Mouse (Mus musculus): ENCODE data around the gene Zfp341. TPM values are rescaled to one million over a fixed set of nuclear protein-coding genes. Genes with fewer than 3 reads are reported as not detected.

The Zfp341 gene
- polyA plus RNA-seq, 1 experiment from 2014 or later = 1.5 TPM

DNA sequence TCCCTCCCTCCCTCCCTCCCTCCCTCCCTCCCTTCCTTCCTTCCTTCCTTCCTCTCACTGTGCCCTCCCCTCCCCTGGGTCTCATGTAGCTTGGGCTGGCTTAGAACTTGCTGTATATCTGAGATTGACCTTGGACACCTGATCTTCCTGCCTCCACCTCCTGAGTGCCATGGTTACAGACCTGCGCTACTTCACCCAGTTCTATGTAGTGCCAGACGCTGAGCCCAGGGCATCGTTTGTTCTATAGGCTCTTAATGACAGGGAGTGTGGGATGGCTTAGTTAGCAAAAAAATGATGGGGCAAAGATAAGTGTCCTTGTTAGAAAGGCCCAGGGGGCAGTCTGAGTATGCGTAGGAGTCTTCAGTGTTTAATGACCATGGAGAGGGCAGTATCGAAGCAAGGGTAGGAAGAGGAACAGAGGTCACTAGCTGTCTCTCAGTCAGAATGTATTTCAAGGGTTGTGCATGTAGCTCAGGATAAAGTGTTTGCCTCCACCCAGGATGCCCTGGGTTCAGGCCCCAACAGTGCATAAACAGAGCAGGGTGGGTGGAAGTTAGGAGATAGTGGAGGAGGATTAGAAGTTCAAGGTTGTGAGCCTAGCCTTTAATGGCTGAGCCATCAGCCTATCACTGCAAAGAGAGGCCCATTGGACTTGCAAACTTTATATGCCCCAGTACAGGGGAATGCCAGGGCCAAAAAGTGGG, 20.1 kb downstream of the Zfp341 start:
- no peak overlapping the region for H3K27ac ChIP-seq (ENCODE audit: low read depth, low read length)
- peaks cover 3% of the 10 kb centered on the region for H3K36me3 ChIP-seq (ENCODE audit: control insufficient read depth, insufficient read depth, low read length)
- ATAC-seq (replicated peaks; ENCODE audit: low FRiP score) = no peak
- no peaks in the 10 kb centered on the region for H3K27me3 ChIP-seq (ENCODE audit: control insufficient read depth, insufficient read depth, low read length)
- no peak overlapping the region for H3K4me3 ChIP-seq (ENCODE audit: low read depth, low read length)
- no peak overlapping the region for H3K9ac ChIP-seq (ENCODE audit: low read length)
- H3K4me1 ChIP-seq (replicated peaks; ENCODE audit: control insufficient read depth, insufficient read depth, low read length) = no peaks in the 10 kb centered on the region
- no peak for DNase-seq (ENCODE audit: low spot score)
- H3K9me3 ChIP-seq (ENCODE audit: control insufficient read depth, low read length) = peaks cover 1% of the 10 kb centered on the region; the same call in 1 of the 2 replicates
- no peak overlapping the region for H3K4me2 ChIP-seq (ENCODE audit: low read depth, low read length, severe bottlenecking)
- 92% methylated on average over 5 of the region's 5 CpGs for WGBS

DNA sequence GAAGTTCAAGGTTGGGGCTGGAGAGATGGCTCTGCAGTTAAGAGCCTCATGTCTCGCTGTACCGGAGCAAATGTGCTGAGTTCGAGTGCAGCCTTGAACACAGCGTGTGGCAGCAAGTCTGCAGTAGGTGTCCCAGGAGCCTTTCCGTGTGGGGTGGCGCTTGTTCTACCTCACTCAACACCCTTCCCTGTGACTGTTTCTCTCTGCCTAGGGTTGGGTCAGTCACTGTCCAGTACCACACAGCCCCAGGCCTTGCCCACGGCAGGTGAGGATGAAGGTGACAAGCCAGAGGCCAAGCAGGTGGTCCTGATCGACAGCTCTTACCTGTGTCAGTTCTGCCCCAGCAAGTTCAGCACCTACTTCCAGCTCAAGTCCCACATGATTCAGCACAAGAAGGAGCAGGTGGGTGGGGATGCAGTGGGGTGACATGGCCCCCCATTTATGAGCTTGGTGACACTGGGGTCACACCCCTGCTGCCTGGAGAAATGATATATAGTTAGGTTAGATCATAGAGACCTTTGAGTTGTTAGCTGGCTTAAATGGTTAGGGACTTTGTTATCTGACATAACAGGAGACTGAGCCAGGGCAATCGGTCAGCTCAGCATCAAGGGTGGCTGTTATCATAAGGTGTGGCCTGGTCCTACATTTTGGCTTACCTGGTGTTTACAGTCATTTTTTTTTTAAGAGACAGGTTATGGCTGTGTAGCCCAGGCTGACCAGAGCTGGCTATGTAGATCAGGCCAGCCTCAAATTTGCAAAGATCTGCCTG, 21.0 kb downstream of the Zfp341 start:
- Histone ChIP-seq H3K9me3 (ENCODE audit: control insufficient read depth, low read length) (peaks cover 4% of the 10 kb centered on the region; the same call in 1 of the 2 replicates), H3K27me3 (ENCODE audit: control insufficient read depth, insufficient read depth, low read length) (no peaks in the 10 kb centered on the region), H3K4me1 (replicated peaks; ENCODE audit: control insufficient read depth, insufficient read depth, low read length) (no peaks in the 10 kb centered on the region), H3K4me3 (ENCODE audit: low read depth, low read length) (no peak overlapping the region), H3K27ac (ENCODE audit: low read depth, low read length) (no peak overlapping the region), H3K36me3 (ENCODE audit: control insufficient read depth, insufficient read depth, low read length) (peaks cover 7% of the 10 kb centered on the region), H3K4me2 (ENCODE audit: low read depth, low read length, severe bottlenecking) (no peak overlapping the region), H3K9ac (ENCODE audit: low read length) (no peak overlapping the region)
- DNase-seq (ENCODE audit: low spot score) (no peak), ATAC-seq (replicated peaks; ENCODE audit: low FRiP score) (no peak)
- 93% methylated on average over 9 of the region's 9 CpGs for WGBS

DNA sequence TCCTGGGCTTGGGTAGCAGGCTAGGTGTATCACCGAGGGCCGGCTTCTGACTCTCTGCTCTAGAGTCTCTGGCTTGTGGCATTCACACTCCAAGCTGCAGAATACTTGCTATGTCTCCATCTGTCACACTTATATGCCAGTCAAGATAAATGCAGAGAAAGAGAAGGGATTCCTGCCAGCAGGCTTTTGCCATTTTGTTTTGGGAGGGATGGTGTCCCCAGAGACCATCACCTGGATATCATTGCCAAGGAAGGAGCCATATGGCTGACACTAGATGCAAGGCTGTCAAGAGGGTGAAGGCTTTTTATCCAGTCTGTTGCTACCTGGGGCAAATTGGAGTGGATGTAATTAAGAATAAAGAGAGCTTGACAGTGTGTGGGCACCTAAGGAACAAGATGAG, 22.7 kb downstream of the Zfp341 start:
- Histone ChIP-seq H3K4me3 (ENCODE audit: low read depth, low read length) (no peak overlapping the region), H3K36me3 (ENCODE audit: control insufficient read depth, insufficient read depth, low read length) (peaks cover 7% of the 10 kb centered on the region), H3K27me3 (ENCODE audit: control insufficient read depth, insufficient read depth, low read length) (no peaks in the 10 kb centered on the region), H3K9me3 (ENCODE audit: control insufficient read depth, low read length) (peaks cover 4% of the 10 kb centered on the region; the same call in 1 of the 2 replicates), H3K9ac (ENCODE audit: low read length) (no peak overlapping the region), H3K27ac (ENCODE audit: low read depth, low read length) (no peak overlapping the region), H3K4me2 (ENCODE audit: low read depth, low read length, severe bottlenecking) (no peak overlapping the region), H3K4me1 (replicated peaks; ENCODE audit: control insufficient read depth, insufficient read depth, low read length) (no peaks in the 10 kb centered on the region)
- DNase-seq (ENCODE audit: low spot score) (no peak), ATAC-seq (replicated peaks; ENCODE audit: low FRiP score) (no peak)
- WGBS = 89% methylated on average over 2 of the region's 2 CpGs

DNA sequence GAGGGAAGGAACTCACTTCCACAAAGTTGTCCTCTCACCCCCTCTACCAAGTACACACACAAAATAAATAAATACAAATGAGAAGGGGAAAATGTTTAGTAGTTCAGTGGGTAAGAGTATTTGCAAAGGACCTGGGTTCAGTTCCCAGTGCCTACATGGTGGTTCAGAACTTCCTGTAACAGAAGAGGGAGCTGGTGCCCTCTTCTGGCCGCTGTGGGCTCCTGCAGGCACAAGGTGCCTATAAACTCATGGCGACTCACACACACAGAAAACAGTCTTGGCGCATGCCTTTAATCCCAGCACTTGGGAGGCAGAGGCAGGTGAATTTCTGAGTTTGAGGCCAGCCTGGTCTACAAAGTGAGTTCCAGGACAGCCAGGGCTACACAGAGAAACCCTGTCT, 25.4 kb downstream of the Zfp341 start:
- H3K9me3 ChIP-seq (ENCODE audit: control insufficient read depth, low read length) = peaks cover 4% of the 10 kb centered on the region; the same call in 1 of the 2 replicates
- H3K36me3 ChIP-seq (ENCODE audit: control insufficient read depth, insufficient read depth, low read length) = peaks cover 7% of the 10 kb centered on the region
- no peak overlapping the region for H3K4me2 ChIP-seq (ENCODE audit: low read depth, low read length, severe bottlenecking)
- no peak overlapping the region for H3K27ac ChIP-seq (ENCODE audit: low read depth, low read length)
- WGBS = 94% methylated on average over 3 of the region's 3 CpGs
- ATAC-seq (replicated peaks; ENCODE audit: low FRiP score) (no peak), DNase-seq (ENCODE audit: low spot score) (no peak)
- no peak overlapping the region for H3K9ac ChIP-seq (ENCODE audit: low read length)
- no peaks in the 10 kb centered on the region for H3K27me3 ChIP-seq (ENCODE audit: control insufficient read depth, insufficient read depth, low read length)
- no peaks in the 10 kb centered on the region for H3K4me1 ChIP-seq (replicated peaks; ENCODE audit: control insufficient read depth, insufficient read depth, low read length)
- no peak overlapping the region for H3K4me3 ChIP-seq (ENCODE audit: low read depth, low read length)

DNA sequence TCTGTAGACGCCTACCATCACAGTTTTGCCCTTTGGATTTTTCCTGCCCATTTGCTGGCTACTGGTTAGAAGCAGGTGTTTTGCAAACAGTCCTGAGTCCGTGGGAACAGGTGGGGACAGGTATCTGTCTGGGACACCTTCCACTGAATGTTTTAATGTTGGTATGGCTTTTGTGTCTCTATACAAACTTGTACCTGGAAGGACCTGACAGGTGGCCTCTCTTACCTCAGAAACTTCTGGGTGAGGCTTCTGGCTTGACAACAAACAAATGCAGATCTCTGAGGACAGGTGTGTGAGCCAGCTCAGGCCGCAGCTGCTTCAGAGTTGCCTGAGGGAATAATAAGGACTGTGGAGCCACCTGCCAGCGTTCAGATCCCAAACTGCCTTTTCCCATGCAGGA, 26.0 kb downstream of the Zfp341 start:
- ATAC-seq (replicated peaks; ENCODE audit: low FRiP score) (no peak), DNase-seq (ENCODE audit: low spot score) (no peak)
- no peaks in the 10 kb centered on the region for H3K4me1 ChIP-seq (replicated peaks; ENCODE audit: control insufficient read depth, insufficient read depth, low read length)
- H3K9me3 ChIP-seq (ENCODE audit: control insufficient read depth, low read length) = peaks cover 4% of the 10 kb centered on the region; the same call in 1 of the 2 replicates
- no peak overlapping the region for H3K4me3 ChIP-seq (ENCODE audit: low read depth, low read length)
- no peak overlapping the region for H3K9ac ChIP-seq (ENCODE audit: low read length)
- H3K36me3 ChIP-seq (ENCODE audit: control insufficient read depth, insufficient read depth, low read length) = peaks cover 7% of the 10 kb centered on the region
- H3K27ac ChIP-seq (ENCODE audit: low read depth, low read length) = no peak overlapping the region
- no peaks in the 10 kb centered on the region for H3K27me3 ChIP-seq (ENCODE audit: control insufficient read depth, insufficient read depth, low read length)
- no peak overlapping the region for H3K4me2 ChIP-seq (ENCODE audit: low read depth, low read length, severe bottlenecking)
- 96% methylated on average over 4 of the region's 4 CpGs for WGBS

DNA sequence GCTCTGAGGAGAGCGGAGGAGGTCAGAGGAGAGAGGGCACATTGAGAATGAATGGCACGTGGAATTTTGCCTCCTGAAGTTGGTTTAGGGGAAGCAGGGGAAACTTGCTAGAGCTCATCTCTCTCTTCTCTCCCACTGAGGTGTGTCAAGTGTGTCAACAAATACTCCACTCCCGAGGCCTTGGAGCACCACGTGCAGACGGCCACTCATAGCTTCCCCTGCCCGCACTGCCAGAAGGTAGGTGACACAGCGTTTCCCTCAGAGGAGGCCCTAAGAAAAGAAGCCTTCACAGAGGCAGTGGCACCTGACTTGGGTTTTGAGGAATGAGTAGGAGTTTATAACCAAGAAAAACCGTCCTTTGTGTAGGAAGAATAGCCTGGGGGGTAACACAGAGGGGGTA, 28.1 kb downstream of the Zfp341 start:
- no peak overlapping the region for H3K9ac ChIP-seq (ENCODE audit: low read length)
- no peak overlapping the region for H3K4me2 ChIP-seq (ENCODE audit: low read depth, low read length, severe bottlenecking)
- H3K4me1 ChIP-seq (replicated peaks; ENCODE audit: control insufficient read depth, insufficient read depth, low read length) = no peaks in the 10 kb centered on the region
- H3K9me3 ChIP-seq (ENCODE audit: control insufficient read depth, low read length) = peaks cover 4% of the 10 kb centered on the region; the same call in 1 of the 2 replicates
- H3K36me3 ChIP-seq (ENCODE audit: control insufficient read depth, insufficient read depth, low read length) = peaks cover 7% of the 10 kb centered on the region
- 88% methylated on average over 8 of the region's 8 CpGs for WGBS
- DNase-seq (ENCODE audit: low spot score) = no peak
- no peak for ATAC-seq (replicated peaks; ENCODE audit: low FRiP score)
- no peak overlapping the region for H3K4me3 ChIP-seq (ENCODE audit: low read depth, low read length)
- no peak overlapping the region for H3K27ac ChIP-seq (ENCODE audit: low read depth, low read length)
- no peaks in the 10 kb centered on the region for H3K27me3 ChIP-seq (ENCODE audit: control insufficient read depth, insufficient read depth, low read length)

DNA sequence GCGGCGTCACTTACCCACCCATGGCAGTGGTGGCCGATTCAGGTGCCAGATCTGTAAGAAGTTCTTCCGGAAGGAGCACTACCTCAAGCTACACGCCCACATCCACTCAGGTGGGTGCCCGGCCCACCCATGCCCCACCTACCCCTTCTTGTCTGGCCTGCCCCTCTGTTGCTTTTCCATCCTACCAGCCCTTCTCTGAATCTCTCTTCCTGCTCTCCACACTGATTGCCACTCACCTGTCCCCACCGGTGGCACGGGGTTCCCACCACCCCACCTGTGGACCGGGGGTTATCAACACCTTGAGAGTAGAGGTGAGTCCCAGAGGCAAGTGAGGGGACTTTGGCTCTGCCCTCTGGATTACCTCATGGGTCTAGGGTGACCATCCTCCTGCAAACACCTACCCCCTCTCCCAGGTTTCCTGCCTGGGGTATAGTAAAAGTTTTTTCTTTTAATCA, 28.9 kb downstream of the Zfp341 start:
- H3K4me3 ChIP-seq (ENCODE audit: low read depth, low read length) = no peak overlapping the region
- H3K27ac ChIP-seq (ENCODE audit: low read depth, low read length) = no peak overlapping the region
- H3K36me3 ChIP-seq (ENCODE audit: control insufficient read depth, insufficient read depth, low read length) = peaks cover 7% of the 10 kb centered on the region
- ATAC-seq (replicated peaks; ENCODE audit: low FRiP score) (no peak), DNase-seq (ENCODE audit: low spot score) (no peak)
- no peak overlapping the region for H3K9ac ChIP-seq (ENCODE audit: low read length)
- WGBS = 95% methylated on average over 9 of the region's 9 CpGs
- peaks cover 4% of the 10 kb centered on the region; the same call in 1 of the 2 replicates for H3K9me3 ChIP-seq (ENCODE audit: control insufficient read depth, low read length)
- H3K4me2 ChIP-seq (ENCODE audit: low read depth, low read length, severe bottlenecking) = no peak overlapping the region
- H3K27me3 ChIP-seq (ENCODE audit: control insufficient read depth, insufficient read depth, low read length) = no peaks in the 10 kb centered on the region
- H3K4me1 ChIP-seq (replicated peaks; ENCODE audit: control insufficient read depth, insufficient read depth, low read length) = no peaks in the 10 kb centered on the region

DNA sequence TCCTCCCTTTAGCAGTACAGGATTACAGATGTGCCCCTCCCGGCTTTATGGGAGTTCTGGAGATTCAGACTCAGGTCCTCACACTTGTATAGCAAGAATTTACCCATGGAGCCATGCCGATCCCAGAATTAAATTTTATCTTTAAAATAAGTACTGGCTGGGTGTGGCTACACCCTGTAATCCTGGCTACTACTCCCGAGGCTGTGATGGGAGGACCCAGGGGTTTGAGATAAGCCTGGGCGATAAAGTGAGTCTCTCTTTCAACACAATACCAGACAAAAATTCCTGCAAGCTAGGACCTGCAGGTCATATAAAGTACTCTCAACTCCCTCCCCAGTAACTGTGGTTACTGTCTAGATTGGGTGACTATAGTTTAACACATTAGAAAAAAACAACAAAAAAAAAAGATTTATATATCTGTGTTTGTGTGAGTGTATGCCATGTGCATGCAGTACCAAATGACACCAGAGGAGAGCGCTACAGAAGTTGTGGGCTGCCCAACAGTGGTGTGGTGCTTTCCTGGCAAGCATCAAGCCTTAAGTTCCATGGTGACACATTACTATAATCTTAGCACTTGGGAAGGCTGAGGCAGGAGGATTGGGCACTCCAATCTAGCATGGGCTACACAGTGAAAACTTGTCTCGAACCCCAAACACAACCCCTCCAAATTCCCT, 29.8 kb downstream of the Zfp341 start:
- Histone ChIP-seq H3K9me3 (ENCODE audit: control insufficient read depth, low read length) (peaks cover 4% of the 10 kb centered on the region; the same call in 1 of the 2 replicates), H3K4me1 (replicated peaks; ENCODE audit: control insufficient read depth, insufficient read depth, low read length) (no peaks in the 10 kb centered on the region), H3K4me3 (ENCODE audit: low read depth, low read length) (no peak overlapping the region), H3K27ac (ENCODE audit: low read depth, low read length) (no peak overlapping the region), H3K27me3 (ENCODE audit: control insufficient read depth, insufficient read depth, low read length) (no peaks in the 10 kb centered on the region), H3K36me3 (ENCODE audit: control insufficient read depth, insufficient read depth, low read length) (peaks cover 7% of the 10 kb centered on the region), H3K4me2 (ENCODE audit: low read depth, low read length, severe bottlenecking) (no peak overlapping the region), H3K9ac (ENCODE audit: low read length) (no peak overlapping the region)
- WGBS = 93% methylated on average over 6 of the region's 6 CpGs
- DNase-seq (ENCODE audit: low spot score) = no peak
- no peak for ATAC-seq (replicated peaks; ENCODE audit: low FRiP score)
